Mouse (Mus musculus) monocyte, adult 2 months (primary cell): ENCODE results near the gene Sos2.
A peak's percentile ranks its signal among the peaks of the same experiment; 100 is the strongest.
"Not testable (repeated sequence)": the region's sequence is repeated elsewhere in the genome, so short reads cannot be mapped to it uniquely, and the experiment has no call there.

ENCODE experiments used
- DNase-seq, 2 experiments: peaks; one replicate each; pipeline ENCODE4 v3.0.0; 2022; ENCODE audit warnings: low spot score in 2 of 2, low read depth in 1 of 2

The Sos2 gene

GRCm38 (mm10) chr12:69676157-69676556, 5.5 kb downstream of the Sos2 start:
- DNase-seq, result no peak

DNA sequence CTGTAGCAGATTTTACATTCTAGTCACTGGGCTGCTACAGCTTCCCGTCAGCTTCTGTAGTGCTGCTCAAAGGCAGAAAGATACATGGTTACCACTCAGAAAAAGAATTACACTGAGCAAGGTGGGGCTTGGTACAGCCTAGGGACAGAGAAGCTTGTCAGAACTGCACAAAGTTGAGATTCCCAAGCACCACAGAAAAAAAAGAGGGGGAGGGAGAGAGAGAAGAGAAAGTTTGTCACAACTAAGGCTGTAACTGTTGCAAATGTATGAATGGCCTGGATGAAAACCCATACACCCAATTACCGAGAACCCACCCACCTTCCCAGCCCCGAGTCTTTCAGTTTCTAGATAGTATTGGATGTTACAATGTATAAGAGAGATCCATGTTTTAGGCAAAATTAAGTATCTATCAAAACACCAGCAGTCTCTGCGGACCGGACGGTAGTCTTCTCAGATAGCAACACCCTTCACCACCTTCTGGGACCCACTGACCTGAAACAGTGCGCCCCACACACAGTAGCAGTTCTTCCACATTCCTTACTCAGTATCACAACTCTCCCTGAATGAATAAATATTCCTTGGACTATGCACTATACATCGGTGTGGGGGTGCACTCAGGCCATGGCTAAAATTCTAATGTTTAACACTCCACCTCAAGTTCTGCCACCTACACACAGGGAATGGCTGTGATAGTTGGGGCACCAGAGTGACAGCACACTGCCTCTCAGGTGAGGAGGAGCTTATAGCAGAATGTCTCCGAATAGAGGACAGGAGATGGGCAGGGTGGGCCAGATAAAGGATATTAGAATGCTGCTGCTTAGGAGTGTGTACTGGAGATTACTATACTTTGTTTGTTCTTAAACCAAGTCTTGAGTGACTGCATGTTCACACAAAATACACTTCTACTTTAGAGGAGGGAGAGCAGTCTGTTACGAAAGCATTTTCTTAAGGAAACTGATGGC, 6.8 kb downstream of the Sos2 start:
- DNase-seq, result no peak

- DNase-seq, result no peak
Measured at GRCm38 (mm10) chr12:69674176-69674575, 7.5 kb downstream of the Sos2 start.

GRCm38 (mm10) chr12:69666721-69667120, 14.9 kb downstream of the Sos2 start:
- no peak for DNase-seq

DNA sequence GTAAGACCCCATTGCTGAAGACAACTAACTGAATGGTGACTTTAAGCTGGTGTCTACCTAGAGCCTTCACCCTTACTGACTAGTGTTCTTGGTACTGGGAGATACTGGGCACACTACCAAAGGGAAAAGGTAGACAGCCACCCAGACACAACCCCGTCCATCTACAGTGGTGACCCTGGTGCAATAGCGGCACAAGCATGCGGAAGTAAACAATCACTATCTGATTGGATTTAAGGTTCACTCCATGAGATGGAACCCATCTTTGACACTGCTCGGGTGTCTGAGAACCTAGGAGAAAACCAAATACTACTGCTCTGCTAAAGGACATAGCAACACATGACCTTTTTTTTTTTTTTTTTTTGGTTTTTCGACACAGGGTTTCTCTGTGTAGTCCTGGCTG, 20.0 kb downstream of the Sos2 start:
- DNase-seq, result no peak

- DNase-seq, result not testable (repeated sequence)
Measured at GRCm38 (mm10) chr12:69653973-69654372, 27.7 kb downstream of the Sos2 start.

GRCm38 (mm10) chr12:69649511-69649910, 32.1 kb downstream of the Sos2 start:
- DNase-seq, result no peak

DNA sequence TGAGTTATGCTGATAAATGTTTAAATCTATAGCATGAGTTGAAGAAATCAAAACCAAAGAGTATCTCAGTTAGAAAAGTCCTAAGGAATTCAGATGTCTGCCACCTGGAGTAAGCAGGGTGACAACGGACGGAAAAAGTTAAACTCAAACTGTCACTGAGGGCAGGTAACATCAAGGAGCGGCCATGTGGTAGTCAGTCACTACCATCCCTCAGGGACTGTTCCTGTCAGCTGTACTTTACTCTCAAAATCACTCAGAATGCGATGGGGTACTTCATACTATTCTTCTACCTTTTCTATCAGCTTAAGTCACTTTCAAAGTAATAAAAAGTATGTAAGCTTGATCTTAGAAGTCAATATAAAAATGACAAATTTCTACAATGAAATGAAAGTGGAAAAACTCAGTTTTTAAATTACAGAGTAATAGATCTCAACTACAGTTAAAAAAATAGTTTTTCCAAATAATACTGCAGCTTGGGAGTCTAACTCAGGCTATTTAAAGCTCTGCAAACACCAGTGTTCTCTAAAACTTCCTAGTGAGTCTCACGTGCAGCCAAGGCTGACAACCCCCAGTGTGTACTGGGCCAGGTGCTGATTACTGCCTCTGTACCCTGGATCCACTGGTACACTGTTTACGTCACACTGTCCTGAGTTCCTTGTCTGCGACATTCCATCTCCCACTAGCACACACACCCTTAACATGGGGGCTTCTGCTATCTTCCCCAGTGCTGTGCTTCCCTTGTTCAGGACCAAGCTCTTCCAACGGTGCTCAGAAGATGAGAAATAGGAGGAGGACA, 35.6 kb downstream of the Sos2 start:
- DNase-seq, result no peak

GRCm38 (mm10) chr12:69644877-69645276, 36.8 kb downstream of the Sos2 start:
- no peak for DNase-seq

GRCm38 (mm10) chr12:69642877-69643276, 38.8 kb downstream of the Sos2 start:
- DNase-seq, result no peak

- DNase-seq, result no peak
Measured at GRCm38 (mm10) chr12:69634761-69635160, 46.9 kb downstream of the Sos2 start.

DNA sequence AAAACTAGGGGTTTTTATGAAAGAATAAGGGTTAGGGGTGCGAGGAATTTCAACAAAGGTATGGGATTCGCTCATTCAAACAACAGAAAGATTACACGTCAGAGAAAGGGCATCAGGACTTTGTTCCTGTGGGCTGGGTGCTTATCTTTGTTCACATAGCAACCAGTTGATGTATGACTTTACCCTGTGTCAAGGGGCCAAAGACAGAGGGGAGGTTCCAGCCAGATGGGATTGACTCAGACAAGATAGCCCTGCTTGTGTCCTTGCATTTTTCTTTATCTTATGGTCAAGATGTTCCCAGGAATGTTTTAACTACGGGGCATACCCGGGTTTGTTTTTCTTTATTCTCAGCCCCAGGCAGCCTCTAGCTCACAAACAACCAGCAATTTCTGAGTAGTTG, 63.1 kb downstream of the Sos2 start:
- not testable (repeated sequence) for DNase-seq

- DNase-seq, result no peak
Measured at GRCm38 (mm10) chr12:69604367-69604766, 77.3 kb downstream of the Sos2 start.

GRCm38 (mm10) chr12:69597446-69597845, 84.2 kb downstream of the Sos2 start:
- DNase-seq, result no peak

DNA sequence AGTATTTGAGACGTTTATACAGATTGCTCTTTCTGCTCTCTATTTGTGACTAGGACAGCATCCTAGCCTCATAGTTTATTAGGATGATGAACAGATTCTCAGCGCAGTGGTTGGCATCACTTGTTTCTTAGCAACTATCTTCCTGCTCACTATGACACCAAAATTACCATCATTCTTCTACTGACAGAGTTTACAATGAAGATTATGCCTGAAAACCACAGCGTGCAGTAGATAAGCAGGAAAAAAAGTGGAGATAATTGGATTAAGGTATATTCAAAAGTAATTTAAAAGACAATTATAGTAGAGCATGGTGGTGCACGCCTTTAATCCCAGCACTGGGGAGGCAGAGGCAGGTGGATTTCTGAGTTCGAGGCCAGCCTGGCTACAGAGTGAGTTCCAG, 88.5 kb downstream of the Sos2 start:
- DNase-seq, result no peak

DNA sequence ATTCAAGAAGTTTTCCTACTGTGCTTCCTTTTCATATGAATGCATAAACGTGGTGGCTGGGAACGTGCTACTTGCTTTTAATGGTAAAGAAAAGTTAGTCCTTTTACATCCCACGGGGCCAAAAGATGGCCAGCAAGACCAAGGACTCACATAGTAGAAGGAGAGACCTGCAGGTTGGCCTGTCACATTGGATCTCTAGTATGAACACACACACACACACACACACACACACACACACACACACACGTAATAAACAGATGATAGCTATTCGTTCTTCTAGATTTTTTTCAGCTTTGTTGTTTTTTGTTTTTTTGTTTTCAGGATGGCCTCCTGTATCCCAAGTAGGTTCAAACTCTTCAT, 98.4 kb downstream of the Sos2 start:
- no peak for DNase-seq

DNA sequence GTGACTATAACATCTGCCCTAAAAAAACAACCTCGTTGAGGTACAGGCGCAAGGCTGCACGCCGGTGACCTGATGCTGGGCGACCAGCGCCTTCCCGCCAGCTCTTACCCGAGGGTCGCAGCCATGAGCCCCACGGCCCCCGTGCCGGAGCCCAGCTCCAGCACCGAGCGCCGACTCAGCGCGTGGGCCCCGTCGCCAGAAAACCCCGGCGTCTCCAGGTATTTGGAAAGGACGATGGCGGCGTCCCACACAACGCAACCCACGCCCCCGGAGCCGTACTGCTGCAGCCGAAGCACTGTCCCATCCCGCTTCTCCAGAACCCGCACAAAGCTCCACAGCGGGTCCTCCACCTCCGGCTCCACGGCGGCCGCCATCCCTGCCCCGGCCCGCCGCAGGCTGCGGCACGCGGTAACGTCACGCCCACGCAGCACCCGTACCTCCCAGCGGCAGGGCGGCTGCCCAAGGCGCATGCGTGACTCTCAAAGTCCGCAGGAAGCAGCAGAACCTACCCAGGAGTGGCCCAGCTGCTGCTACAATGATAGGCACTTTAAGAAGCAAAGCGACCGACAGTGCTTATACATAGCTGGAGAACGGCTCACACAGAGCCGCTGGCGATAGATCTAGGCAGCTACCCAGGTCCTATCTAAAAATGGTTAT, 98.9 kb downstream of the Sos2 start, which contains the start of gene Vcpkmt:
Gene Vcpkmt, minus strand, starts transcription at position 416 of the 657 bp plus-strand sequence.
- DNase-seq, result peak; percentile 54 to 70

DNA sequence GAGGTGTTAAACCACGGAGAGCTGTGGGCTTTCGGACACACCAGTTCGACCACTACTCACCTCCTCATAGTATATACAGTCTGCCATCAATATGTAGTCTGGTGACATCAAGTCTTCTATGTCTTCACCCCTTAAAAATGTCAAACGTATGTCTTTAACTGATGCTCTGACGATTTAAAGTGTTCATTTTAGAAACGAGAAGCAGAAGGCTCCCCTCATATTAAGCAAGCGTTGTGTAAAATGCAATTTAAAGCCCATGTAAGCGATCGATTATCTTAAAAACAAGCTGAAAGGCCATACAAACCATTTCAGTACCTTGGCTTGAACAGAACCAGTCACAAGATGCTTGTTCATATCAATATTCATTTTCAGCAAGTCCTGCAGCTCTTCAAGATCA, 99.4 kb downstream of the Sos2 start:
- no peak for DNase-seq

- DNase-seq, result no peak
Measured at GRCm38 (mm10) chr12:69579623-69580022, 102.0 kb downstream of the Sos2 start.

DNA sequence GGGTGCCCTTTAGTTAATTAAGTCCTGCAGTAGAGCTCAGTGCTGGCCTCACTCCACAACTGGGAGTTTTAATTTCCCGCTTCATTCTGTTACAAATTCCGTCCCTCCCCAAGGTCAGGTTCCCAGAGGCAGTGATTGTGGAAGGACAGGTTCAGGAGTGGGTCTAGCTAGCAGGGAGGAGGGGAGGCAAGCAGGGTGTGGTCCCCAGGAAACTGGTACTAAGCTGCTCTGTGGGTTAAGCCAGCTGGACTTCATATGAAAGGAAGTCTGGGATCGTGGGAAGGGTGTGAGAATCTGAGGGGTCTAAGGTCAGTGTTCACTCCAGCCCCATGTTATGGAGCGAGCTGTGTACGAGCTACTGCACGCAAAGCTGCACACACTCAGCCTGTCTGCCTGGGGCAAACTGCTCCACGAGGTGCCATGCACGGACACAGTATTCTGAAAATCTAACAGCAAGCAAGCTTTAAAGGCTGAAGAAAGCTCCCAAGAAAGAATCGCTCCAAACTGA, 105.5 kb downstream of the Sos2 start:
- DNase-seq, result no peak
